Mouse (Mus musculus) brain, adult 2 months (tissue): ENCODE measurements at regions not wholly inside any gene's neighbourhood (a gene's known extent, or its start where the extent isn't known, plus 50 kb on each side); places are given as distances from the start of the nearest gene placed in this dataset.

Experiments used
- DNase-seq: peaks from one replicate; pipeline ENCODE4 v3.0.0; 2011; ENCODE audit warnings: low read depth, low spot score

- no peak for DNase-seq
These were observed 55.8 kb downstream of the Mid1ip1 start for GRCm38 (mm10) chrX:10770575-10770974.

- peak; percentile 62 for DNase-seq
These were observed 61.1 kb downstream of the Mid1ip1 start for GRCm38 (mm10) chrX:10775714-10776515.

GRCm38 (mm10) chrX:10776516-10776818, 61.7 kb downstream of the Mid1ip1 start:
- DNase-seq = no peak

DNA sequence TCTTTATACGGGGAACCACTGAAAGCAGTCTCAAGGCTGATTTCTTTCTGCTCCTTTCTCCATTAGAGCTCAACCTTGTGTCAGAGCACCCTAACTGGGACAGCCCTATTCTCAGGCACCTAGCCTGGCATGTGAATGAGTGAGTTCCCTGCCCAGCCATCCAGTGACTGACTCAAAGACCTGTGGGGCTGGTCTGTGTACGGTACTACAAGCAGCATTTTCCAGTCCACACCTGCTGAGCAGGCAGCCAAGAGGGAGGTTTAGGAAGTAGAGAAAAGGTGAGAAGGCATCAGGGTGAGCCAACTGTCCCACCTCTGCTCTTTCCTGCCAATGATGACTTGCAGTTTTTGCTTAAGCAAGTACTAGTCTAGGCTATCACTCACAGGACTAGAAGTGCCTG, 63.2 kb downstream of the Mid1ip1 start:
- DNase-seq = no peak

- no peak for DNase-seq
These were observed 71.5 kb downstream of the Mid1ip1 start for GRCm38 (mm10) chrX:10786359-10786758.

DNA sequence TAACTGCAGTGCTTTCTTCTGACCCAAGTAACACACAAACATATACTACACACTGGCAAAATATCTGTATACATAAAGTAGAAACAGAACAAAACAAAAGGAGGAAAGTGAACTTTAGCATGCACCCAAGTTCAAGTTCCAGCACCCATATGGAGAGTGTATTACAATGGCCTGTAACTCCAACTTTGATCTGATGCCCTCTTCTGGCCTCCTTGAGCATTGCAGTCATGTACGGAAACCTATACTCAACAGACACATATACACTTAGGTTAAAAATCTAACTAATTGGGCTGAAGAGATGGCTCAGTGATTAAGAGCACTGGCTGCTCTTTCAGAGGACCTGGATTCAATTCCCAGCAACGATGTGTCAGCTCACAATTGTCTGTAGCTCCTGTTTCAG, 72.2 kb downstream of the Mid1ip1 start:
- no peak for DNase-seq

DNA sequence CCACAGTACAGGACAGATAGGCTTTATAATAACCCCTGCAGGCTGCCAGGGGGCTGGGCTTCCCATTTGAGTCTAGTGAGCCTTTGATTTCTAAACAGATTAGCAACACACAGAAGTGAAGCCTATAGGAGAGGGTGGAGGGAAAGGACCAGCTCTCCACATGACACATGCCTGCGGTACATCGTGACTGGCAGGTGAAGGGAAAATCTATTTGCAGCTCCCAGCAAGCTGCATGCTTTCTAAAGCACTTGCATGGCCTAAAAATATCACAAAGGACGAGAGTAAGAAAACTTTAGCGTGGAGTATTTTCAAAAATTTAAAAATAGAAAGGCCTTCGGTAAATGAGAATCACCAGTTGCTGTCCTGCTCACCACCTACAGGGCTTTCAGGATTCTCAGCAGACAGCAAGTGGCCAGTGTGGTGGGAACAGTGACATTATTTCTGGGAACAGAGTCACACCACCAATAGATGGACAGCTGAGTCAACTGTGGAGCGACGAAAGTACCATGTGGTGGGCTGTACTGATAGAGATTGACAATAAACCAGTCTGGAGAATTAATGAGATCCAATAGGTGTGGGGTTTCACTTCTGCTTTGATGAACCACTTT, 105.6 kb downstream of the Mid1ip1 start:
- DNase-seq = peak; percentile 36

- DNase-seq = no peak
These were observed 118.9 kb downstream of the Mid1ip1 start for GRCm38 (mm10) chrX:10833681-10834080.

- DNase-seq = peak; percentile 24
These were observed 142.3 kb downstream of the Mid1ip1 start for GRCm38 (mm10) chrX:10857089-10857488.

DNA sequence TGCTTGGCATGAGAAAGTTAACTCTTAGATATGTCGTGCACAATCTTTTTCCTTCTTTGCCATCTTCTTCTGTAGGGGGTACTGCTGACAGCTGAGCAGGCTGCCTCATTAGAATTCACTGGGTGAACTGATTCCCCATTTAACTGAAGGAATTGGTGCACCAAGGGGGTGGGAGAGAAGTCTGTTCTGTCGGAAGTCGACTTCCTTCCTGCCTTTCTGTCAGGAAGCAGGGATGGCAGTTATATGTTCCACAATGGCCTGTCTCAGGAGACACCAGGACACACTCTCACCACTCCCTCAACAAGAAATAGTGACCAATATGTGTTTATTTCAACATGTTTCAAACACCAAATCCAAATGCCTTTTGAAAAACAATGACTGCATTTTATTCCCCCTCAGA, 142.9 kb downstream of the Mid1ip1 start:
- no peak for DNase-seq

DNA sequence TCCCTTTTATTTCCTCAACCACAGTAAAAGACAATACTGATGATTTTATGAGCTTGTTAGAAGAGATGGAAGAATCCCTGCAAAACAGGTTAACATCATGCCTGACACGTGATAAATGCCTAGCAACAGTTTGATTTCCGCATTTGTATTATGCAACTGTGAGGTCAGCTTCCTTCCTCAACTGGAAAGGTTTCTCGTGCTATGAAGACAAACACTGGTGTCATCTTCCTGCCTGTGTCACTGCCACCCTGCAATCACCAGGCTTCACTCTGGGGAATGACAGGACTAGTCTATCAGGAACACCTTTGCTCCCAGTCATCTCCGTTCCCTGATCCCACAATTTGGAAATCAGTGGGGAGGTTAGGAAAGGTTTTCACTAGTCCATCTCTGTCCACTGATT, 156.8 kb downstream of the Mid1ip1 start:
- no peak for DNase-seq

DNA sequence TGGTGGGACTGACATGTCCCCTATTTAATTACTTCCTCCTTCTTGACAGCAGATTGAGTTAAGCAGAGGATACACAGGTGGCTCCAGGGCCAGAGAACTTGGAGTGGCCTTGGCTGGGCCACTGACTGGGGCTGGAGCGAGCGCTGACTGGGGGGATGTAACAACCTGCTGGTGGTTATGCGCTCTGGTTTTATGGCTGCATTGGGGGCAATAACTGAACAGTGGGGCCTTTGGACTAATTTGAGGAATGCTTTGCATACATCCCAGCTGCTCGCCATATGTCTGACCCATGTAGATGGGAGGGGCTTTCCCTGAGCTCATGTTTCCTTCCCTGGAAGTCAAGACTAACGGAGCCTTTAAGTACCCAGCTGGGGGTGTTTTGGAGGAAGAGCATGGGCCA, 163.0 kb downstream of the Mid1ip1 start:
- no peak for DNase-seq

DNA sequence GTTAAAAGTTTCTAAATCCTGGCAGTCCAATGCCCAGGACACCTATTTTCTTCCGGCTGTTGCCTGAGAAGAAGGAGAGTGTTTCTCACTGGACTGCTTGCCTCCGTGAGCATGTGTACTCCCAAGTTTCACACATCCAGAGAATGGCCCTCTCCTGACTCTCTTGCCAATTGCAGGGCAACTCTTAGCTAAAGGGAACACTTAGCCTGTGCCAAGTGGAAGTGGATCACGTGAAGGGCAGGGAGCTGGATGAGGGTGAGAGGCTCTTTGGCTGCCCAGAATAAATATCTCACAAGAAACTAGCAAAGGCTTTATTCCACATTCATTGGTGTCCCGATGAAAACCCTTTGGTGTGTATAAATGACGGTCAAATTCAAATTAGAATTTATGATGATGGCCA, 164.1 kb downstream of the Mid1ip1 start:
- no peak for DNase-seq

- peak; percentile 8 for DNase-seq
These were observed 169.1 kb downstream of the Mid1ip1 start for GRCm38 (mm10) chrX:10883729-10884464.

- no peak for DNase-seq
These were observed 178.0 kb downstream of the Mid1ip1 start for GRCm38 (mm10) chrX:10892815-10893214.

- no peak for DNase-seq
These were observed 181.6 kb downstream of the Mid1ip1 start for GRCm38 (mm10) chrX:10896193-10896955.

DNA sequence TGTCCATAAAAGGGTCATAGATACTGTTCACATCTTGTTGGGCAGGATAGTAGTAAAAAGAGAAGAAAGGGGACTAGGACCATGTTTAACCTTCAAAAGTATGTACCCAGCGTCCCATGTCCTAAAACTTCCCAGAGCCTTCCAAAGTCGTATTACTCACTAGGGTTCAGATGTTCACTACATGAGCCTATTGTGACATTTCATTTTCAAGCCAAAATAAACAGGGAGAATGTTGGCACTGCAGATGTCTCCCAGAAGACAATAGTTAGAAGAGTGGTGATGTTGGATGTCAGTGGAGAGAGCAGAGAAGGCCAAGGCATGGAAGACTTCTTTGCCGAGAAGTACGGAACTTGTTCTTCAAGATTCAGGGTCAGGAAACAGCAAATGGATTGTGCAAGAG, 187.9 kb downstream of the Mid1ip1 start:
- no peak for DNase-seq

DNA sequence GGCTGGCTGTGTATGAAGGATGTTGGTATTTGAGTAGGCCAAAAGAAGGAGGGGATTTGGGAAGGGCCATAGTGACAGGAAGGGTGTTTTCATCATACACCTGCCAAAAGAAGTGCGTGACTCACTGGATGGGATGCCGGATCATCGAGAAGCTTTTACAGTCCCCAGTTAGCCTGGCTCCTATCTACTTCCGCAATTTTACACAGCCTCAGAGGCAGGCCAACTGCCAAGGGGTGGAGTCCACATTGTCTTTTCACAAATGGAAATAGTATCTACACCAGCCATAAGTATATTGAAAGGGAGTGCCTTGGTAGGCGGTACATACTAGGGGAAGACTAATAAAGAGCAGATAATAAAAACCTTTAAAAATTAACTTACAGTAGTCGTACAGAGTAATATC, 189.3 kb downstream of the Mid1ip1 start:
- DNase-seq = no peak

DNA sequence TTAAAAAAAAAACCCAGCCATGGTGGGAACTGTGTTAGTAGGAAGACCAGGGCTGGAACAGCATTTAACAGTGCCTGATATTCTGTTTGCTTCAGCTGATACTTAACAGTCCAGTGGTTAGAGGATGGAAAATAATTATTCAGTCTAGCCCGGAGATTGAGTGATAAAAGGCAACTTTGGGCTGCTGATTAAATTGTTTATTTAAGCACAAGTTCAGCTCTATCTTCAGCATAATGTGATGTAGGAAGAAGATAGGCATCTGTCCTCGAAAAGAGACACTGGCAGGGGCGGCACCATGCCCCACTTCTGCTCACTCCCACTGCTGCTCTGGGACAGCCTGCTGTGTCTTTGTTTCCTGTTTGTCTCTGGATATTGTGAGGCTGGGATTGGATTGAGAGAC, 190.1 kb downstream of the Mid1ip1 start:
- DNase-seq = no peak

- peak; percentile 64 for DNase-seq
These were observed 196.6 kb downstream of the Mid1ip1 start for GRCm38 (mm10) chrX:10911127-10912061.
